In genomic region chr10:81068706-81069105, GRCm38 (mm10) we compare ENCODE assay signal across 22 mouse cellular contexts. TPM values are rescaled to one million over a fixed set of nuclear protein-coding genes. Genes with fewer than 3 reads are reported as not detected.
DNase-seq lines count a peak whose midpoint lies in the region; ATAC-seq and TF ChIP-seq lines count a peak whose summit lies in the region.
"Had no signal": no experiment of that assay in that cellular context is flagged by ENCODE, and none has a peak within 500 bp of the region (broad histone marks: within the 10 kb centered on the region; RNA-seq: fewer than 3 reads in every experiment).

No protein-coding gene starts in this region.

- no peaks in the 10 kb centered on the region; the same call in 1 of the 2 replicates for H3K36me3 ChIP-seq in testis, adult 2 months (ENCODE audit: control insufficient read depth, insufficient read depth, low read length)
- peaks cover 15% of the 10 kb centered on the region for H3K36me3 ChIP-seq in hindbrain, embryonic 13.5 days
- peaks cover 7% of the 10 kb centered on the region; the same call in 1 of the 2 replicates for H3K36me3 ChIP-seq in midbrain, embryonic 16.5 days (ENCODE audit: control insufficient read depth, insufficient read depth, low read length)
- H3K36me3 ChIP-seq: lung, embryonic 15.5 days had no signal

- H3K9me3 ChIP-seq in hindbrain, embryonic 13.5 days, result no peaks in the 10 kb centered on the region
- H3K9me3 ChIP-seq in midbrain, embryonic 16.5 days (replicated peaks; ENCODE audit: control insufficient read depth, low read length, poor library complexity, severe bottlenecking), result no peaks in the 10 kb centered on the region
- H3K9me3 ChIP-seq: forebrain, embryonic 15.5 days; heart, embryonic 15.5 days; intestine, embryonic 15.5 days; liver, embryonic 13.5 days; lung, embryonic 15.5 days; stomach, embryonic 15.5 days had no signal

- ATAC-seq in hindbrain, embryonic 13.5 days (ENCODE audit: low FRiP score), result no peak
- no peak for ATAC-seq in midbrain, embryonic 16.5 days
- ATAC-seq: intestine, embryonic 15.5 days; Patski had no signal

- H3K9ac ChIP-seq in hindbrain, embryonic 13.5 days, result peak overlapping the region; percentile 60; the same call in 1 of the 2 replicates
- no peak overlapping the region; the same call in 1 of the 2 replicates for H3K9ac ChIP-seq in midbrain, embryonic 16.5 days (ENCODE audit: low read depth, low read length)
- H3K9ac ChIP-seq: heart, embryonic 15.5 days; intestine, embryonic 15.5 days; liver, embryonic 13.5 days; lung, embryonic 15.5 days; stomach, embryonic 15.5 days had no signal

- H3K4me1 ChIP-seq in testis, adult 2 months (ENCODE audit: control insufficient read depth, insufficient read depth, low read length), result peaks cover 15% of the 10 kb centered on the region
- H3K4me1 ChIP-seq in hindbrain, embryonic 13.5 days (replicated peaks), result peaks cover 26% of the 10 kb centered on the region
- H3K4me1 ChIP-seq in midbrain, embryonic 16.5 days (ENCODE audit: control insufficient read depth, insufficient read depth, low read length), result peaks cover 19% of the 10 kb centered on the region

- H3K4me2 ChIP-seq in hindbrain, embryonic 13.5 days, result no peak overlapping the region
- H3K4me2 ChIP-seq in midbrain, embryonic 16.5 days (ENCODE audit: low read length), result no peak overlapping the region
- H3K4me2 ChIP-seq: stomach, embryonic 15.5 days had no signal

- no peak for TF ChIP-seq CTCF in layer of hippocampus, adult 2 months (conservative IDR thresholded peaks at IDR 0.05)
- TF ChIP-seq CTCF in testis, adult 2 months (IDR thresholded peaks at IDR 0.05; ENCODE audit: control insufficient read depth, insufficient read depth, insufficient replicate concordance, low read depth, low read length), result no peak

- WGBS in hindbrain, embryonic 13.5 days, result 84% methylated on average over 5 of the region's 5 CpGs
- 82% methylated on average over 5 of the region's 5 CpGs for WGBS in midbrain, embryonic 16.5 days

- TF ChIP-seq POLR2A in testis, adult 2 months (IDR thresholded peaks at IDR 0.05; ENCODE audit: control insufficient read depth, low read depth, low read length), result no peak

- no peak overlapping the region for H3K4me3 ChIP-seq in layer of hippocampus, adult 2 months
- peak overlapping the region; percentile 88 for H3K4me3 ChIP-seq in testis, adult 2 months (ENCODE audit: control insufficient read depth, low read depth, low read length)
- no peak overlapping the region for H3K4me3 ChIP-seq in hindbrain, embryonic 13.5 days
- H3K4me3 ChIP-seq in midbrain, embryonic 16.5 days (ENCODE audit: low read depth, low read length), result no peak overlapping the region
- H3K4me3 ChIP-seq: heart, embryonic 15.5 days; intestine, embryonic 15.5 days; liver, embryonic 13.5 days; lung, embryonic 15.5 days; stomach, embryonic 15.5 days had no signal

- H3K27me3 ChIP-seq in testis, adult 2 months (ENCODE audit: control insufficient read depth, insufficient read depth, low read length), result no peaks in the 10 kb centered on the region
- H3K27me3 ChIP-seq in hindbrain, embryonic 13.5 days, result no peaks in the 10 kb centered on the region
- no peaks in the 10 kb centered on the region for H3K27me3 ChIP-seq in midbrain, embryonic 16.5 days (ENCODE audit: control insufficient read depth, insufficient read depth, low read depth, low read length)
- H3K27me3 ChIP-seq: forebrain, embryonic 15.5 days; heart, embryonic 15.5 days; intestine, embryonic 15.5 days; lung, embryonic 15.5 days; Patski; stomach, embryonic 15.5 days had no signal

- peak overlapping the region; percentile 81 for H3K27ac ChIP-seq in layer of hippocampus, adult 2 months
- H3K27ac ChIP-seq in testis, adult 2 months (ENCODE audit: control insufficient read depth, insufficient read depth, low read depth, low read length), result peak overlapping the region; percentile 84; the same call in 1 of the 2 replicates
- no peak overlapping the region; the same call in 1 of the 2 replicates for H3K27ac ChIP-seq in hindbrain, embryonic 13.5 days
- H3K27ac ChIP-seq in midbrain, embryonic 16.5 days (ENCODE audit: low read length), result peak overlapping the region; percentile 74; the same call in 1 of the 2 replicates
- H3K27ac ChIP-seq: heart, embryonic 15.5 days; intestine, embryonic 15.5 days; kidney, postnatal 0 days; liver, embryonic 13.5 days; lung, embryonic 15.5 days; stomach, embryonic 15.5 days had no signal

- no peak for DNase-seq in layer of hippocampus, adult 2 months (ENCODE audit: low spot score in 2 of 2)
- no peak for DNase-seq in layer of hippocampus, postnatal 10 days (ENCODE audit: low spot score in 2 of 2)
- no peak for DNase-seq in testis, postnatal 10 days (ENCODE audit: low spot score)
- no peak for DNase-seq in retina, postnatal 1 day
- DNase-seq in adrenal gland, postnatal 36 days, result no peak
- DNase-seq: adrenal gland, postnatal 25 days; cerebellum, adult 18-20 months; cerebellum, postnatal 36 days; gastrocnemius, postnatal 36 days; heart, postnatal 4 days; liver, embryonic 13.5 days; right cerebral cortex, postnatal 25 days had no signal

RNA-seq across cellular contexts. Expression of gene Thop1, which starts 1.1 kb away (rescaled TPM):
- 10 to 100 TPM; 52.0 to 52.6 TPM for total RNA-seq in layer of hippocampus, adult 2 months (2021)
- 10 to 100 TPM; 56.3 to 57.6 TPM for total RNA-seq in layer of hippocampus, postnatal 10 days (2021)
- 318 and 378 TPM in 2 replicates for polyA plus RNA-seq in testis, adult 2 months (2012; rRNA removed)
- polyA plus RNA-seq in hindbrain, embryonic 13.5 days (2015; fragmentation: Nextera tagmentation; extraction: Ambion mirVana), result 45.0 and 46.9 TPM in 2 replicates
- polyA plus RNA-seq in midbrain, embryonic 16.5 days (2015; fragmentation: Nextera tagmentation; extraction: Ambion mirVana), result 47.3 and 51.6 TPM in 2 replicates
- total RNA-seq in adrenal gland, postnatal 36 days (2021), result 10 to 100 TPM; 51.5 to 56.6 TPM

RNA-seq across cellular contexts. Expression of gene Sgta, which starts 8.7 kb away (rescaled TPM):
- 100 to 1,000 TPM; 176 TPM for total RNA-seq in layer of hippocampus, adult 2 months (2021)
- total RNA-seq in layer of hippocampus, postnatal 10 days (2021), result 100 to 1,000 TPM; 176 to 186 TPM
- polyA plus RNA-seq in testis, adult 2 months (2012; rRNA removed), result 203 and 224 TPM in 2 replicates
- polyA plus RNA-seq in hindbrain, embryonic 13.5 days (2015; fragmentation: Nextera tagmentation; extraction: Ambion mirVana), result 292 and 304 TPM in 2 replicates
- polyA plus RNA-seq in midbrain, embryonic 16.5 days (2015; fragmentation: Nextera tagmentation; extraction: Ambion mirVana), result 324 and 340 TPM in 2 replicates
- total RNA-seq in adrenal gland, postnatal 36 days (2021), result 100 to 1,000 TPM; 223 to 227 TPM

RNA-seq across cellular contexts. Expression of gene Creb3l3, which starts 30.0 kb away (rescaled TPM):
- under 1 TPM; 0.20 to 0.66 TPM for total RNA-seq in layer of hippocampus, adult 2 months (2021)
- total RNA-seq in layer of hippocampus, postnatal 10 days (2021), result under 1 TPM; 0.41 to 0.45 TPM
- 0.40 and 0.70 TPM in 2 replicates for polyA plus RNA-seq in testis, adult 2 months (2012; rRNA removed)
- polyA plus RNA-seq in hindbrain, embryonic 13.5 days (2015; fragmentation: Nextera tagmentation; extraction: Ambion mirVana), result 0.26 and 0.41 TPM in 2 replicates
- 0.24 and 0.33 TPM in 2 replicates for polyA plus RNA-seq in midbrain, embryonic 16.5 days (2015; fragmentation: Nextera tagmentation; extraction: Ambion mirVana)
- 1 to 10 TPM in 1 of 2 experiments, under 1 TPM in 1; 0.36 to 2.1 TPM for total RNA-seq in adrenal gland, postnatal 36 days (2021)

RNA-seq across cellular contexts. Expression of gene Slc39a3, which starts 31.5 kb away (rescaled TPM):
- 10 to 100 TPM; 60.8 to 66.1 TPM for total RNA-seq in layer of hippocampus, adult 2 months (2021)
- total RNA-seq in layer of hippocampus, postnatal 10 days (2021), result 10 to 100 TPM; 57.3 to 66.0 TPM
- 39.6 and 46.3 TPM in 2 replicates for polyA plus RNA-seq in testis, adult 2 months (2012; rRNA removed)
- 42.3 and 44.0 TPM in 2 replicates for polyA plus RNA-seq in hindbrain, embryonic 13.5 days (2015; fragmentation: Nextera tagmentation; extraction: Ambion mirVana)
- 52.8 and 55.7 TPM in 2 replicates for polyA plus RNA-seq in midbrain, embryonic 16.5 days (2015; fragmentation: Nextera tagmentation; extraction: Ambion mirVana)
- total RNA-seq in adrenal gland, postnatal 36 days (2021), result 10 to 100 TPM; 33.2 to 68.5 TPM

RNA-seq across cellular contexts. Expression of gene Map2k2, which starts 37.0 kb away (rescaled TPM):
- 100 to 1,000 TPM; 132 to 139 TPM for total RNA-seq in layer of hippocampus, adult 2 months (2021)
- total RNA-seq in layer of hippocampus, postnatal 10 days (2021), result 100 to 1,000 TPM; 139 to 150 TPM
- polyA plus RNA-seq in testis, adult 2 months (2012; rRNA removed), result 147 and 192 TPM in 2 replicates
- polyA plus RNA-seq in hindbrain, embryonic 13.5 days (2015; fragmentation: Nextera tagmentation; extraction: Ambion mirVana), result 224 and 227 TPM in 2 replicates
- 227 and 233 TPM in 2 replicates for polyA plus RNA-seq in midbrain, embryonic 16.5 days (2015; fragmentation: Nextera tagmentation; extraction: Ambion mirVana)
- 100 to 1,000 TPM; 178 to 186 TPM for total RNA-seq in adrenal gland, postnatal 36 days (2021)
